Mouse (Mus musculus): ENCODE results near the gene Alg5. TPM values are rescaled to one million over a fixed set of nuclear protein-coding genes. Genes with fewer than 3 reads are reported as not detected.

The Alg5 gene
- polyA plus RNA-seq, 1 experiment from 2014 or later: 45.1 TPM

DNA sequence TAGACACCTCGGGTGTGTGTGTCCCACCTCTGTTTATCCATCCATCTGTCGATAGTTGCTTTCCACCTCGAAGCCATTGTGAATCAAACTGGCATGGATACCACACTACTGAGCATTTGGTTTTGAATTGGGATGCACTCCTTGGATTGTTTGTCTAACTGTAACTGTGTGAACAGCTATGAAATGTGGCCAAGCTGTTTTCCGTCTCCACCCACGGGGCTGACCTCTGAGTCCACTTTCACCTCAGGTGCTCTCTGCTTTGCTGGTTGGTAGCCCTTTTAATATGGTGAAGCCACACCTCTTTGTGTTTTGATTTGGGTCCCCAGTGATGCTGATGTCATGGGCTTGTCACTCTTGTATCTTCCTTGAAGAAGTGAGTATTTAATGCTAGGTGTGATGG lies 31.5 kb downstream of the Alg5 start:
- Histone ChIP-seq H3K9me3 (no peaks in the 10 kb centered on the region), H3K4me2 (replicated peaks) (no peak overlapping the region)
- WGBS: 85% methylated on average over 5 of the region's 5 CpGs

DNA sequence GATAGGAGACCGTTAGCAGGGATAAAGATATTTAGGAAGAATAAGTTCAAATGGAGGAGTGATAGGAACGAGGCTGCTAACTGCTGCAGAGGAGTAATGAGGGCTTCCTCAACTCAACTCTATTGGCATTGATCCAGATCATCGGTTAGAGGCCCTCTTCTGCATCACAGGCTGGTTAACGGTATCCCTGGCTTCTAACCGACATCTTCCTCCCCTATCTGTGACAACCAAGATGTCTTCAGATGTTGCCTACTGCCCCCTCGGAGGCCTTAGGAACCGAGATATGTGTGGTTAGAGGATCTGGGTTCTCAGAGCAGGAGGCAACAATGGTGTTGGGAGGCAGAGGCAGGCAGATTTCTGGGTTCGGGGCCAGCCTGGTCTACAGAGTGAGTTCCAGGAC lies 33.3 kb downstream of the Alg5 start:
- Histone ChIP-seq H3K4me3 (no peak overlapping the region), H3K27me3 (no peaks in the 10 kb centered on the region), H3K36me3 (no peaks in the 10 kb centered on the region), H3K27ac (no peak overlapping the region), H3K4me1 (0 out of 2 replicates have a peak, but pooled peaks cover 5% of the 10 kb centered on the region), H3K9ac (no peak overlapping the region), H3K4me2 (replicated peaks) (no peak overlapping the region), H3K9me3 (no peaks in the 10 kb centered on the region)
- 90% methylated on average over 8 of the region's 8 CpGs for WGBS
- no peak for ATAC-seq (ENCODE audit: insufficient number of reproducible peaks, insufficient read depth, low FRiP score, low TSS enrichment)

More for the DNA sequence above, 31.5 kb downstream of the Alg5 start:
- no peaks in the 10 kb centered on the region for H3K27me3 ChIP-seq
- H3K4me1 ChIP-seq: 0 out of 2 replicates have a peak, but pooled peaks cover 5% of the 10 kb centered on the region
- ATAC-seq (ENCODE audit: insufficient number of reproducible peaks, insufficient read depth, low FRiP score, low TSS enrichment): no peak
- no peak overlapping the region for H3K4me3 ChIP-seq
- H3K9ac ChIP-seq: no peak overlapping the region
- no peak overlapping the region for H3K27ac ChIP-seq
- H3K36me3 ChIP-seq: no peaks in the 10 kb centered on the region

DNA sequence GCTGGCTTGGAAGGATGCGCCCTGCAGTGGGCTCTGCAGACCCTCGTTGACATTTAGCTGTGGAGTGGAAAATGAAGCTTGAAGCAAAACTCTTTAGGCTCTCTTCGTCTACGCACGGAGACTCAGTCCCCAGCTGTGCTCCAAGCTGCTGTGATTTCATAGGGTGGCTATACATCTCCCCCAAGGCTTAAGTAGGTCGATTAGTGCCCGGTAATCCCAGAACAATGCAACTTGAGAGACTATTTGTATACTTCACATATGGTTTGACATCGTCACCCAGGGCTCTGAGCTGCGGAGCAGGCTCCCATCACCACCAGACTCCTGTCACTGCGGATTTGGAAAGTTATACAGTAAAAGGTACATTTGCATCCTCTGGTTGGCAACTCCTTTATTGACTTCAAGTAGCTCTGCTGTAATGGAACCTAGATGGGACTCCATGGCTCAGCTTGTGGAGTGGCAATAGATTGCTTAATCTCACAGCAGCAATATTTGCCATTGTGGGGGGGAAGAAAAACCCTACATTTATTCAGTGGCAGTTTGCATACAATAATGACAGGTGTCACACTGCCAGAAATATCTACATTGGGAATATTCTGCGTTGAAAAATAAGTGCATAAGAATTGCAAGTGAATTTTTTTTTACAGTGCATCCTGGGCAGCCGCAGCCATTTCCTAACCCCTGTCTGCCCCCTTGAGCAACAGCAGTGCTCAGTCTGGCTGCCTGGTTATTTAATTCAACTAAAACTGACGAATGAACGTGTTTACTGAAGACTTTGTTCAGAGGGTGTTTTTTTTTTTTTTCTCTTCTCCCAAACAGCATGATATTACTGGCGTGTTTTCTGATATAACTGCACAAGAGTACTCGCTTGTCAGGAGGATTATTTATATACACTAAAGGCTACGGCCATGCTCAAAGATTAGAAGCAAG lies 34.3 kb downstream of the Alg5 start:
- no peak overlapping the region for H3K27ac ChIP-seq
- H3K36me3 ChIP-seq: no peaks in the 10 kb centered on the region
- H3K4me2 ChIP-seq (replicated peaks): no peak overlapping the region
- WGBS: 73% methylated on average over 17 of the region's 17 CpGs
- no peaks in the 10 kb centered on the region for H3K4me1 ChIP-seq
- no peak for ATAC-seq (ENCODE audit: insufficient number of reproducible peaks, insufficient read depth, low FRiP score, low TSS enrichment)
- H3K9ac ChIP-seq: no peak overlapping the region
- no peaks in the 10 kb centered on the region for H3K27me3 ChIP-seq
- H3K9me3 ChIP-seq: no peaks in the 10 kb centered on the region
- H3K4me3 ChIP-seq: no peak overlapping the region

DNA sequence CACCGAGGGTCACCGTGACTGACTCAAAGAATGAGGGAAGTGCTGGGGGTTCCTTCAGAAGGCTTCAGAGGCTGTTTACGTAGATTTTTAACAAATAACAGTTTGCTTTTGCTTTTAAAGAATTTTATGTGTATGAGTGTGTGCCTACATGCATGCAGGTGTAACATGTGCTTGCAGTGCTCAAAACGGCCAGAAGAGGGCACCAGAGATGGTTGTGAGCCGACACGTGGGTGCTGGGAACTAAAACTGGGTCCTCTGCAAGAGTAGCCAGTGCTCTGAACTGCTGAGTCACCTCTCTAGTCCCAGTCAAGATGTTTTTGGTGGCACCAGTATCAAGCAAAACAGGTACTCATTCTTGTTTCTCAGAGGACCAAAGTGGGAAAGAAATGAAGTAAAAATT lies 38.3 kb downstream of the Alg5 start:
- Histone ChIP-seq H3K27ac (no peak overlapping the region), H3K9ac (no peak overlapping the region), H3K4me3 (no peak overlapping the region), H3K27me3 (no peaks in the 10 kb centered on the region), H3K36me3 (no peaks in the 10 kb centered on the region), H3K4me1 (no peaks in the 10 kb centered on the region), H3K4me2 (replicated peaks) (no peak overlapping the region), H3K9me3 (no peaks in the 10 kb centered on the region)
- no peak for ATAC-seq (ENCODE audit: insufficient number of reproducible peaks, insufficient read depth, low FRiP score, low TSS enrichment)
- WGBS: 82% methylated on average over 6 of the region's 6 CpGs

DNA sequence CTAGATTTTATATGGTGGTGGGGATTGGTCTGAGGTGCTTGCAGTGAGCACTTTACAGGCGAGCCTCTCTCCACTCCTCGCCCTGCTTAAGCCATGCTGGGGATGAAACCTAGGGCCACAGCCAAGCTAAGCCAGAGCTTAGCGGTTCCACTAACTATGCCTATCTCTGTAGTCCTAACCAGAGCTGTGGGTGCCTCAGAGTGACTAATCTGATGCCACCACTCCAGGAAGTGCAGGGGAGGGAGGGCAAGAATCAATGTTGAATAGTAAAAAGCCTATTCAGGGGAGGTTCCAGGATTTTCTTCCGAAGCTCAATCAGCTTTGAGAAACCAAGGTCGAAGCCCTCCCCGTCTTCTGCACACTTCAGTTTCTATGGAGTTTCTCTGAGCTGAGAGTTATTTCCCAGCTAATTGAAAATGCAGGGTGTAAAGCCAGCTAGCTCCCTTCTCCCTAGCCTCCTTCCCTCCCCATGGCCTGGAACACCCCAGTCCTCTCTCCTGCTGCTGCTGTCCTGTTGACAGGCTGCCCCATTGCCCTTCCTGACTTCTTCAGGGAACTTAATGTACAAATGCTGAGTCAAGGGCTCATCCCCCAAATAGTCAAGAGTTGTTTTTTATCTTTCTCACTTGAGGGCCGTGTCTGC lies 40.8 kb downstream of the Alg5 start:
- Histone ChIP-seq H3K27ac (no peak overlapping the region), H3K36me3 (no peaks in the 10 kb centered on the region), H3K4me1 (no peaks in the 10 kb centered on the region), H3K4me3 (no peak overlapping the region), H3K27me3 (no peaks in the 10 kb centered on the region), H3K9ac (no peak overlapping the region), H3K9me3 (no peaks in the 10 kb centered on the region), H3K4me2 (replicated peaks) (no peak overlapping the region)
- ATAC-seq (ENCODE audit: insufficient number of reproducible peaks, insufficient read depth, low FRiP score, low TSS enrichment): no peak
- 70% methylated on average over 7 of the region's 7 CpGs for WGBS

DNA sequence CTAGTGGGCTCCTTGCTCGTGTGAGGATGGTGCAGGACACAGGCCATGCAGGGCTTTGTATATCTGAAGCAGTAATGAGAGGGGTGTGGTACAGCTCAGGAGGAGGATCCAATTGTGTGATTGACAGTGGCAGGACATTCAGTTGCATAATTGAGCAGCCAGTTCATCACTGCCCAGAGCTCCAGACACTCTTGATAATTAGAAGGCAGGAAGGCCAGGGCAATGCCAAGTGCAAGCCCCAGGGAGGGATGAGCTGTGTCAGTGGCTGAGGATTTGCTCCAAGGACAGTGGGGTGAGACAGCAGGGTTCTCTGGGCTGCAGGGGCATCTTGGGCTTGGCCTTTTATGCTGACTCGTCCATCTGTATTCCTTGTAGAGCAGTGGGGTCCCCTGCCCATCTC lies 55.3 kb downstream of the Alg5 start:
- H3K9me3 ChIP-seq: peaks cover 5% of the 10 kb centered on the region; the same call in 1 of the 2 replicates
- H3K4me3 ChIP-seq: no peak overlapping the region
- WGBS: 58% methylated on average over 2 of the region's 2 CpGs
- peaks cover 14% of the 10 kb centered on the region; the same call in 1 of the 2 replicates for H3K36me3 ChIP-seq
- no peak overlapping the region for H3K9ac ChIP-seq
- no peak overlapping the region for H3K27ac ChIP-seq
- H3K4me2 ChIP-seq (replicated peaks): no peak overlapping the region
- ATAC-seq (ENCODE audit: insufficient number of reproducible peaks, insufficient read depth, low FRiP score, low TSS enrichment): no peak; the same call in 1 of the 2 replicates
- no peaks in the 10 kb centered on the region for H3K4me1 ChIP-seq
- no peaks in the 10 kb centered on the region for H3K27me3 ChIP-seq

DNA sequence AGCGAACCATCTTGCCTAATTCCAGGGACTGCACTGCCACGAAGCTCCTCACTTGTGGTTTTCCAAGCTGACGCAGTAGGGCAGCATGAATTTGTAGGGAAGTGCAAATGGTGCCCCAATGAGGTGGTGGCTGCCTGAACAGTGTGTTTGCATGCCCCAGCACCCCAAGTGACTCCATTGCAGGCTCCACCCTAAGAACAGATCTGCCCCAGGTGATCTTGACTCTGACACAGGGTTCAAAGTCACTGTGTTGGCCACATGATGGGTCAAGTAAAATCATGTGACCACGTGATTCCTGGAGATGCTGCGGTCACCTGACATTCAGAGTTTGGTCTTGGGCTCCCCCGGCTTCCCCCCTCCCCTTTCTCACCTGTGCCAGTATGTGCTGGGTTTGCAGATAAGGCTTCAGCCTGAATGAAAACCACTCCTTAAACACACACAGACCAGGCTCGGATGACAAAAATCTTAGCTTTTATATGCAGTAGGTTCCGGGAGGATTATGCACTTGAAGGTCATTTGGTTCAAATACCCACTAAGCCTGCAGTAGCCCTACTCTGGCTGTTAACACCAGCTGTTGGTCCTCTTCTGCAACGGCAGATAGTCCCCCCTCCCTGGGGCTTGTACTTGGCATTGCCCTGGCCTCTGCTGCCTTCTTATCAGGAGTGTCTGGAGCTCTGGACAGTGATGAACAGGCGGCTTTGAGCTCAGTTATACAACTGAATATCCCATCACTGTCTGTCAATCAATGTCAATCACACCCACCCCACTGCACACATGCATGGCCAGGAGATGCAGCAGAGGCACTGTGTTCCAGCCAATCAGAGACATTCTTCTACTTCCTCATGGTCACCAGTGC lies 56.7 kb downstream of the Alg5 start:
- Histone ChIP-seq H3K4me1 (no peaks in the 10 kb centered on the region), H3K27me3 (no peaks in the 10 kb centered on the region), H3K4me3 (no peak overlapping the region), H3K9ac (no peak overlapping the region), H3K9me3 (peaks cover 5% of the 10 kb centered on the region; the same call in 1 of the 2 replicates), H3K27ac (no peak overlapping the region), H3K4me2 (replicated peaks) (no peak overlapping the region), H3K36me3 (peaks cover 14% of the 10 kb centered on the region; the same call in 1 of the 2 replicates)
- 73% methylated on average over 10 of the region's 10 CpGs for WGBS
- ATAC-seq (ENCODE audit: insufficient number of reproducible peaks, insufficient read depth, low FRiP score, low TSS enrichment): no peak

DNA sequence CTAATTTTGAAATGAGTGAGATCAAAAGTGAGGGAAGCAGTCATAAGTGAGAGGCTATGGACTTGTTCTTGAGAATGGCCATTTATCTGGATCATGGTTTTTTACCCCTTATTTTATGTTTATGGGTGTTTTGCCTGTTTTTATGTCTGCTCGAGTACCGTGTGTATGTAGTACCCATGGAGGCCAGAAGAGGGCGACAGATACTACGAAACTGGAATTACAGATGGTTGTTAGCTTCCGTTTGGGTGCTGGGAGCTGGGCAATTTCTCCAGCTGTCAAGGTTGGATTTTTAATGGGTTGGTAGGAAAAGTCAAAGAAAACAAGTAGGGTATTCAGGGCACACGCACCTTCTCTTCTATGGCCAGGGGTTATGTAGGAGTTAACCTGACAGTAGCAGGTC lies 58.4 kb downstream of the Alg5 start:
- Histone ChIP-seq H3K4me1 (no peaks in the 10 kb centered on the region), H3K4me3 (no peak overlapping the region), H3K9ac (no peak overlapping the region), H3K27ac (no peak overlapping the region), H3K9me3 (peaks cover 5% of the 10 kb centered on the region; the same call in 1 of the 2 replicates), H3K27me3 (no peaks in the 10 kb centered on the region; the same call in 1 of the 2 replicates), H3K4me2 (replicated peaks) (no peak overlapping the region), H3K36me3 (peaks cover 13% of the 10 kb centered on the region; the same call in 1 of the 2 replicates)
- 83% methylated on average over 6 of the region's 6 CpGs for WGBS
- ATAC-seq (ENCODE audit: insufficient number of reproducible peaks, insufficient read depth, low FRiP score, low TSS enrichment): no peak

DNA sequence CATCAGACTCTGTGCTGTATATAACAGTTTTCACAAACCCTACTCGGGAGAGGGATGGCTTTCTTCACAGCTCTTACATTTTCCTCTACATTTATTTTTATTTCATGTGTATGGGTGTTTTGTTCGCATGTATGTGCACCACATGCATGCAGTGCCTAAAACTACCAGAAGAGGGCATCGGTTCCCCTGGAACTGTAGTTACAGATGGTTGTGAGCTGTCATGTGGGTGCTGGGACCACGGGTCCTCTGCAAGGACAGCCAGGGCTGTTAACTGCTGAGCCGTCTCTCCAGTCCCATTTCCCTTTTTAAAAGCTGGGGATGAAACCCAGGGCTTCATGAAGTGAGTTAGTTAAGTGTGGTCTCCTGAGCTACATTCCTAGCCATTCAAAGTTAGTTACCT lies 60.0 kb downstream of the Alg5 start:
- Histone ChIP-seq H3K4me2 (replicated peaks) (no peak overlapping the region), H3K4me3 (no peak overlapping the region), H3K4me1 (no peaks in the 10 kb centered on the region), H3K9ac (no peak overlapping the region), H3K27me3 (no peaks in the 10 kb centered on the region; the same call in 1 of the 2 replicates), H3K36me3 (peaks cover 8% of the 10 kb centered on the region; the same call in 1 of the 2 replicates), H3K27ac (no peak overlapping the region), H3K9me3 (peaks cover 5% of the 10 kb centered on the region; the same call in 1 of the 2 replicates)
- no peak for ATAC-seq (ENCODE audit: insufficient number of reproducible peaks, insufficient read depth, low FRiP score, low TSS enrichment)
- 93% methylated on average over 5 of the region's 5 CpGs for WGBS

DNA sequence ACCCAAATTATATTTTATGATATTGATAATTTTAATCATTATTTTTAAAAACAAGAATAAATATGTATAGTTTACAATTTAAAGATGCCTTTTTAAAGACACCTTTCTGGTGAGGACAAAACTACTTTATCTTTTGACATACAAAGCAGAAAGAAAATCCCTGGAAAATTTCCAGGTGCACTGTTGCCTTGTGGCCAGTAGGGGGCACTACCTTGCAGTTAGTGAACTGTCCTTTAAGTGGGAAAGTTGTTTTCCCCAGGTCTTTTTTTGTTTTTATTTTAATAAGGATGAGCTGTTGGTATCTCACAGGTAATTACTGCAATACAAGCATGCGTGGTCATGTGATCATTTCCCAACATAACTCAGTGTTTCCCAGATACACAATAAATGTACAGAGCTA lies 60.5 kb downstream of the Alg5 start:
- H3K9me3 ChIP-seq: peaks cover 5% of the 10 kb centered on the region; the same call in 1 of the 2 replicates
- H3K4me1 ChIP-seq: no peaks in the 10 kb centered on the region
- ATAC-seq (ENCODE audit: insufficient number of reproducible peaks, insufficient read depth, low FRiP score, low TSS enrichment): no peak
- H3K4me3 ChIP-seq: no peak overlapping the region
- no peaks in the 10 kb centered on the region; the same call in 1 of the 2 replicates for H3K27me3 ChIP-seq
- 93% methylated on average over 1 of the region's 1 CpGs for WGBS
- no peak overlapping the region for H3K9ac ChIP-seq
- peaks cover 8% of the 10 kb centered on the region; the same call in 1 of the 2 replicates for H3K36me3 ChIP-seq
- H3K27ac ChIP-seq: no peak overlapping the region
- H3K4me2 ChIP-seq (replicated peaks): no peak overlapping the region

DNA sequence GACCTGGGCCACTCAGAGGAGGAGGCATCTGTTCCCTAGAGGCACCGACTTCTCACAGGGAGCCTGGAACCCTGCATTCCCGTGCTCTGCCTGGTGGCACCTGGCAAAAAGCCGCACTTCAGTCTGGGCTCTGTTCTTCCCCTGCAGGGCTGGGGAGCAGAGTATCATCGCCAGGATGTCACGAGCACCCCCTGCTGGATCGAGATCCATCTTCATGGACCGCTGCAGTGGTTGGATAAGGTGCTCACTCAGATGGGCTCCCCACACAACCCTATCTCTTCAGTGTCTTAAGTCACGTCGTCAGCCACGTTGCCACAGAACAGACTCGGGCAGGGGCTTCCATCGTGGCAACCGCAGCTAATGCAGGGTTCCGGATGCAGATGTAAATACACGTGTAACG lies 61.9 kb downstream of the Alg5 start:
- no peak overlapping the region for H3K4me3 ChIP-seq
- peaks cover 5% of the 10 kb centered on the region; the same call in 1 of the 2 replicates for H3K9me3 ChIP-seq
- 40% methylated on average over 16 of the region's 16 CpGs for WGBS

More for the DNA sequence above, 61.9 kb downstream of the Alg5 start:
- H3K9ac ChIP-seq: no peak overlapping the region
- no peaks in the 10 kb centered on the region; the same call in 1 of the 2 replicates for H3K27me3 ChIP-seq
- no peak overlapping the region for H3K27ac ChIP-seq
- no peaks in the 10 kb centered on the region for H3K4me1 ChIP-seq
- peak; percentile 35; the same call in 1 of the 2 replicates for ATAC-seq (ENCODE audit: insufficient number of reproducible peaks, insufficient read depth, low FRiP score, low TSS enrichment)
- no peak overlapping the region for H3K4me2 ChIP-seq (replicated peaks)
- peaks cover 8% of the 10 kb centered on the region; the same call in 1 of the 2 replicates for H3K36me3 ChIP-seq
